ENCODE assay signal across 21 mouse cellular contexts in genomic region chr13:11147268-11147667, GRCm38 (mm10).
DNase-seq lines count a peak whose midpoint lies in the region; ATAC-seq lines count a peak whose summit lies in the region.
"Had no signal": no experiment of that assay in that cellular context is flagged by ENCODE, and none has a peak within 500 bp of the region (broad histone marks: within the 10 kb centered on the region; RNA-seq: fewer than 3 reads in every experiment).

No protein-coding gene starts in this region.

- H3K27ac ChIP-seq in forebrain, embryonic 13.5 days: no peak overlapping the region
- H3K27ac ChIP-seq in forebrain, embryonic 11.5 days (ENCODE audit: low read depth, low read length): no peak overlapping the region
- H3K27ac ChIP-seq: heart, embryonic 13.5 days; limb, embryonic 10.5 days; neural tube, embryonic 13.5 days had no signal

- H3K4me3 ChIP-seq in forebrain, embryonic 13.5 days: no peak overlapping the region
- H3K4me3 ChIP-seq in forebrain, embryonic 11.5 days (ENCODE audit: low read depth, low read length): no peak overlapping the region
- H3K4me3 ChIP-seq: heart, embryonic 13.5 days; limb, embryonic 10.5 days; megakaryocyte, embryonic 14.5 days; neural tube, embryonic 13.5 days had no signal

- 68% methylated on average over 3 of the region's 3 CpGs for WGBS in forebrain, embryonic 13.5 days
- 86% methylated on average over 3 of the region's 3 CpGs for WGBS in forebrain, embryonic 11.5 days

- no peaks in the 10 kb centered on the region for H3K9me3 ChIP-seq in forebrain, embryonic 13.5 days (replicated peaks)
- no peaks in the 10 kb centered on the region for H3K9me3 ChIP-seq in forebrain, embryonic 11.5 days (ENCODE audit: control insufficient read depth, low read length)
- H3K9me3 ChIP-seq: heart, embryonic 13.5 days; limb, embryonic 10.5 days; neural tube, embryonic 13.5 days had no signal

- no peak overlapping the region for H3K4me2 ChIP-seq in forebrain, embryonic 13.5 days
- no peak overlapping the region for H3K4me2 ChIP-seq in forebrain, embryonic 11.5 days (ENCODE audit: low read depth, low read length, severe bottlenecking)
- H3K4me2 ChIP-seq: heart, embryonic 13.5 days; neural tube, embryonic 13.5 days had no signal

- no peaks in the 10 kb centered on the region for H3K27me3 ChIP-seq in forebrain, embryonic 13.5 days
- H3K27me3 ChIP-seq in forebrain, embryonic 11.5 days (ENCODE audit: control insufficient read depth, insufficient read depth, low read length): no peaks in the 10 kb centered on the region
- H3K27me3 ChIP-seq: heart, embryonic 13.5 days; megakaryocyte, embryonic 14.5 days; neural tube, embryonic 13.5 days had no signal

- no peaks in the 10 kb centered on the region for H3K36me3 ChIP-seq in forebrain, embryonic 13.5 days (ENCODE audit: poor library complexity, severe bottlenecking)
- no peaks in the 10 kb centered on the region for H3K36me3 ChIP-seq in forebrain, embryonic 11.5 days (ENCODE audit: control insufficient read depth, insufficient read depth, low read length)
- H3K36me3 ChIP-seq: heart, embryonic 13.5 days; limb, embryonic 10.5 days; neural tube, embryonic 13.5 days had no signal

- no peak overlapping the region for H3K9ac ChIP-seq in forebrain, embryonic 13.5 days
- H3K9ac ChIP-seq in forebrain, embryonic 11.5 days (ENCODE audit: low read length): no peak overlapping the region
- H3K9ac ChIP-seq: heart, embryonic 13.5 days; neural tube, embryonic 13.5 days had no signal

- H3K4me1 ChIP-seq in forebrain, embryonic 13.5 days: no peaks in the 10 kb centered on the region
- no peaks in the 10 kb centered on the region for H3K4me1 ChIP-seq in forebrain, embryonic 11.5 days (replicated peaks; ENCODE audit: control insufficient read depth, insufficient read depth, low read length)
- H3K4me1 ChIP-seq: heart, embryonic 13.5 days; limb, embryonic 10.5 days; megakaryocyte, embryonic 14.5 days; neural tube, embryonic 13.5 days had no signal

- DNase-seq in forebrain, embryonic 11.5 days (ENCODE audit: low spot score): no peak
- DNase-seq in layer of hippocampus, adult 18-20 months (ENCODE audit: low spot score in 2 of 2): peak; percentile 6 to 55
- DNase-seq in layer of hippocampus, postnatal 25 days (ENCODE audit: extremely low spot score in 1 of 2, low spot score in 1 of 2): no peak
- DNase-seq in right cerebral cortex, postnatal 25 days: peak; percentile 5
- no peak for DNase-seq in right cerebral cortex, postnatal 36 days (ENCODE audit: low spot score in 2 of 2)
- DNase-seq in gastrocnemius, postnatal 25 days: no peak
- DNase-seq: adrenal gland, adult 2 months; cerebellum, adult 9-11 months; kidney, postnatal 36 days; lung, adult 18-20 months; lung, postnatal 14 days; midbrain, embryonic 14.5 days; thymus, postnatal 14 days had no signal

- peak; percentile 38; the same call in 1 of the 2 replicates for ATAC-seq in forebrain, embryonic 13.5 days
- ATAC-seq in forebrain, embryonic 11.5 days (replicated peaks; ENCODE audit: low FRiP score): no peak
- ATAC-seq in megakaryocyte, adult 5-6 weeks (ENCODE audit: poor library complexity, severe bottlenecking): no peak
- ATAC-seq: hindbrain, embryonic 16.5 days; intestine, embryonic 16.5 days had no signal

Comparison
In these comparisons a context has a peak if more than half of its experiments do, and no peak if none do; other contexts are left out.
1. DNase-seq: peak in layer of hippocampus, adult 18-20 months (2 of 2) and right cerebral cortex, postnatal 25 days (single experiment); none in forebrain, embryonic 11.5 days (single experiment), layer of hippocampus, postnatal 25 days (0 of 2), right cerebral cortex, postnatal 36 days (0 of 2) and gastrocnemius, postnatal 25 days (single experiment).